Mouse (Mus musculus): ENCODE results near the gene Rchy1. TPM values are rescaled to one million over a fixed set of nuclear protein-coding genes. Genes with fewer than 3 reads are reported as not detected.

Rchy1 gene
- total and polyA plus RNA-seq, 2 experiments: 14.8 to 22.9 TPM

DNA sequence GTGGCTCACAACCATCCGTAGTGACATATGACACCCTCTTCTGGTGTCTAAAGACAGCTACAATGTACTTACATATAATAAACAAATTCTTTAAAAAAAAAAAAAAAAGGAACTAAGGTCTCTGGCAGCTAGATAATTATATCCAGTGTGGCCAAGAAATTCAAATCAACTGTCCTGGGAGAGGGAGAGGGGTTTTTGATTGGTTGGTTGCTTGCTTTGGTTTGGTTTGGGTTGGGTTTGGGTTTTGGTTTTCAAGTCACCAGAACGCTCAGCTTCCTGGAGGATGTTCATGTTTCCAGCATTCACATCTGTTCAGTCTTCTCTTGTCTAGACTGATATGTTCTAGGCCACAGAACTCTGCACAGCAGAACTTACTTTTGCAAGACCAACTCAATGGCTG, 30.2 kb upstream of the Rchy1 start:
- no peaks in the 10 kb centered on the region for H3K27me3 ChIP-seq (ENCODE audit: control insufficient read depth, insufficient read depth, low read length)
- no peak overlapping the region for H3K27ac ChIP-seq (replicated peaks; ENCODE audit: insufficient read depth, low read depth, low read length)
- TF ChIP-seq CTCF (IDR thresholded peaks at IDR 0.05; ENCODE audit: low read depth, low read length): no peak
- no peak for TF ChIP-seq POLR2A (IDR thresholded peaks at IDR 0.05; ENCODE audit: extremely low read depth, insufficient read depth, low read length)
- H3K36me3 ChIP-seq (ENCODE audit: control insufficient read depth, insufficient read depth, low read length): no peaks in the 10 kb centered on the region
- H3K4me3 ChIP-seq (ENCODE audit: insufficient read depth, low read depth, low read length): no peak overlapping the region
- H3K9ac ChIP-seq (ENCODE audit: low read depth, low read length): no peak overlapping the region
- H3K79me2 ChIP-seq (ENCODE audit: control insufficient read depth, insufficient read depth, low read length): no peaks in the 10 kb centered on the region
- H3K4me1 ChIP-seq (ENCODE audit: control insufficient read depth, insufficient read depth, low read length): no peaks in the 10 kb centered on the region
- WGBS: 93% methylated on average over 2 of the region's 2 CpGs
- no peak for DNase-seq (ENCODE audit: extremely low read depth, low read depth, low spot score)

DNA sequence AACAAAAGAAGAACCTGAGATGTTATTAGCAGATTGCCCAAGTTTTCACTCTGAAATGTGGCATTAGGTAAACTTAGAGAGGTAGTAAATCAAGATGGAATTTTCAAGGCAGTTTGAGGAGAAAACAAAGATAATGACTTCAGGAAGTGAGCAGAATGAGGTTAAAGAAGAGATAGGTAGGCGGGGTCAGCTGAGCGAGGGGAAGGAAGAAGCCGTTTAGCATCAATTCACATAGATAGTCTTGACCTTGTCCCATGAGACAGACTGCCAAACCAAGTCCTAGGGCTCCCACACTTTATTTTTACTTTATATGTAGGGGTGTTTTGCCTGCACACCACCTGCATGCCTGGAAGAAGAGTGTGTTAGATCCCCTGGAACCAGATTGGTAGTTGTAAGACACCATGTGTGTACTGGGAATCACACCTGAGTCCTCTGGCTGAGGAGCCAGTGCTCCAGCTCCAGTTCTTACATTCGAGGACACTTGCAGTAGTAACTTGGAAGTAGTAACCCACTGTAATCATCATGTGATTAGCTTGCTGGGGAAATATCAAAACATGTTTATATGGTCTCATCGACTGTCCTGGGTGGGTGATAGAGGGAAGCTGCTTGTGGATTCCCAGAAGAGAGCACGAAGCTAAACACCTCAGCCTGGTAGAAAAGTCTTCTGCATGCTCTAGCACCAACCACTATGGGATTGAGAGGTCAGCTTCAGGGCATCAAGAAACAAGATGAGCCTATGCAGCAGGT, 28.5 kb upstream of the Rchy1 start:
- Histone ChIP-seq H3K9ac (ENCODE audit: low read depth, low read length) (no peak overlapping the region), H3K36me3 (ENCODE audit: control insufficient read depth, insufficient read depth, low read length) (no peaks in the 10 kb centered on the region), H3K4me1 (ENCODE audit: control insufficient read depth, insufficient read depth, low read length) (no peaks in the 10 kb centered on the region), H3K27ac (replicated peaks; ENCODE audit: insufficient read depth, low read depth, low read length) (no peak overlapping the region), H3K79me2 (ENCODE audit: control insufficient read depth, insufficient read depth, low read length) (no peaks in the 10 kb centered on the region), H3K27me3 (ENCODE audit: control insufficient read depth, insufficient read depth, low read length) (no peaks in the 10 kb centered on the region), H3K4me3 (ENCODE audit: insufficient read depth, low read depth, low read length) (no peak overlapping the region)
- DNase-seq (ENCODE audit: extremely low read depth, low read depth, low spot score): no peak
- 72% methylated on average over 6 of the region's 6 CpGs for WGBS
- TF ChIP-seq POLR2A (IDR thresholded peaks at IDR 0.05; ENCODE audit: extremely low read depth, insufficient read depth, low read length): no peak
- no peak for TF ChIP-seq CTCF (IDR thresholded peaks at IDR 0.05; ENCODE audit: low read depth, low read length)

DNA sequence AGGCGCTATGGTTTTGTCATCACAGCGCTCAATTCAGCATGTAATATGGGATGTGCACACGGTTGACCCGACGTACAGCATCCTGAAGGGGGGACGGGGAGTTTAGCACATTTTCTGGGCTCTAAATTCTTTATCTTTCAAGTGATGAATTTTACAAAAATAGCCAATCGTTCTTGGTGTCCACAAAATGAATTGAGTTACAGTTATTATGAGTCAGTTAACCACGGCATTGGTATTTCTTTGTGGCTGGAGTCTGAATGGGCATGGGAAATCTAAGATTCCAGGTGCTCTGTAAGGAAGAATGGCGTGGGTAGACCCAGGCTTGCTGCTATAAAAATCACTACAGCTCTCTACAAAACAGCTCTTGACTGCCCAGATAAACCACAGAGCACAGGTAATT, 26.4 kb upstream of the Rchy1 start:
- Histone ChIP-seq H3K36me3 (ENCODE audit: control insufficient read depth, insufficient read depth, low read length) (no peaks in the 10 kb centered on the region), H3K27ac (replicated peaks; ENCODE audit: insufficient read depth, low read depth, low read length) (no peak overlapping the region), H3K79me2 (ENCODE audit: control insufficient read depth, insufficient read depth, low read length) (no peaks in the 10 kb centered on the region), H3K9ac (ENCODE audit: low read depth, low read length) (no peak overlapping the region), H3K4me1 (ENCODE audit: control insufficient read depth, insufficient read depth, low read length) (no peaks in the 10 kb centered on the region), H3K27me3 (ENCODE audit: control insufficient read depth, insufficient read depth, low read length) (no peaks in the 10 kb centered on the region), H3K4me3 (ENCODE audit: insufficient read depth, low read depth, low read length) (no peak overlapping the region)
- TF ChIP-seq CTCF (IDR thresholded peaks at IDR 0.05; ENCODE audit: low read depth, low read length) (no peak), POLR2A (IDR thresholded peaks at IDR 0.05; ENCODE audit: extremely low read depth, insufficient read depth, low read length) (no peak)
- 91% methylated on average over 9 of the region's 9 CpGs for WGBS
- no peak for DNase-seq (ENCODE audit: extremely low read depth, low read depth, low spot score)

DNA sequence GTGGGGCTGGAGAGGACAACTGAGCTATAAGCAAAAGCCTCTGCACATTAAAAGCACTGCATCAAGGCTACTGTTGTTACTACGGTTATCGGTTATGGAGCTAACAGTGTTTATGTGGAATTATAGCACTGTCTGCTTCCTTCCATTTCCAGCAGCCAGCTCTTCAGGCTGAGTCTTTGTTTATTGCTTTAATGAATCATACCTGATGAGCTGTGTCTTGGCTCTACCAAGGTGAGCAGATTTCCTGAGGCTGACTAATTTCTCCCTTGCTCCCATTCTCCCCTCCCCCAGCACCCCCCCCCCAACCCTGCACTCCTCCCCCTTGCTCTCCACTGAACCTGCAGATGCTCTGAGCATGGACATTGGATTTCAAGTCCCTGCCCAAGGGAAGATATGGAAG, 24.9 kb upstream of the Rchy1 start:
- Histone ChIP-seq H3K36me3 (ENCODE audit: control insufficient read depth, insufficient read depth, low read length) (no peaks in the 10 kb centered on the region), H3K4me3 (ENCODE audit: insufficient read depth, low read depth, low read length) (no peak overlapping the region), H3K9ac (ENCODE audit: low read depth, low read length) (no peak overlapping the region), H3K79me2 (ENCODE audit: control insufficient read depth, insufficient read depth, low read length) (no peaks in the 10 kb centered on the region), H3K27ac (replicated peaks; ENCODE audit: insufficient read depth, low read depth, low read length) (no peak overlapping the region), H3K4me1 (ENCODE audit: control insufficient read depth, insufficient read depth, low read length) (no peaks in the 10 kb centered on the region), H3K27me3 (ENCODE audit: control insufficient read depth, insufficient read depth, low read length) (no peaks in the 10 kb centered on the region)
- TF ChIP-seq CTCF (IDR thresholded peaks at IDR 0.05; ENCODE audit: low read depth, low read length): no peak
- TF ChIP-seq POLR2A (IDR thresholded peaks at IDR 0.05; ENCODE audit: extremely low read depth, insufficient read depth, low read length): no peak
- no peak for DNase-seq (ENCODE audit: extremely low read depth, low read depth, low spot score)
- WGBS: 98% methylated on average over 2 of the region's 2 CpGs

DNA sequence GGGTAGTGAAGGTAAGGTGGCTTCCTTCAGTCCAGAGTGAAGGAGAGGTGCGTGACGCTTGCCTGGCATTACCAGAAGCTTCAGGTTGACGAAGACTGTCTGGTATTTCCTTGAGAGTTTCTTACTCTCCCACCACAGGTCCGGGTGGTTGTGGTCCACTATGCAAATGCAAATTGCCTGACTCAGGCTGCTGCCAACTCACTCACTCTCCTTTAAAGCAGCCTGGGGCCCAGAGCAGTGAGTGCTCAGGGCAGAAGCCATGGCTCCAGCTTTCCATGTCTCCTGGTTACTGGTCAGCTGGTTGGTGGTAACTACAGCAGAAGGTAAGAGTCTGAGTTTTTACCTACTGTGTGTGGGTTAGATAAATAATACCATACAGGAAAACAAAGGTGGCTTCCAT, 24.4 kb upstream of the Rchy1 start, which contains the start of gene Odaph:
Odaph (plus strand) TSS at position 240 of the 400 bp plus-strand sequence.
- no peaks in the 10 kb centered on the region for H3K36me3 ChIP-seq (ENCODE audit: control insufficient read depth, insufficient read depth, low read length)
- no peaks in the 10 kb centered on the region for H3K4me1 ChIP-seq (ENCODE audit: control insufficient read depth, insufficient read depth, low read length)
- H3K79me2 ChIP-seq (ENCODE audit: control insufficient read depth, insufficient read depth, low read length): no peaks in the 10 kb centered on the region
- no peak within 1 kb of the TSS for H3K27ac ChIP-seq (replicated peaks; ENCODE audit: insufficient read depth, low read depth, low read length)
- H3K9ac ChIP-seq (ENCODE audit: low read depth, low read length): no peak within 1 kb of the TSS
- TF ChIP-seq POLR2A (IDR thresholded peaks at IDR 0.05; ENCODE audit: extremely low read depth, insufficient read depth, low read length) (no peak), CTCF (IDR thresholded peaks at IDR 0.05; ENCODE audit: low read depth, low read length) (no peak)
- 84% methylated on average over 4 of the region's 4 CpGs for WGBS
- no peak for DNase-seq (ENCODE audit: extremely low read depth, low read depth, low spot score)
- no peaks in the 10 kb centered on the region for H3K27me3 ChIP-seq (ENCODE audit: control insufficient read depth, insufficient read depth, low read length)
- no peak within 1 kb of the TSS for H3K4me3 ChIP-seq (ENCODE audit: insufficient read depth, low read depth, low read length)

DNA sequence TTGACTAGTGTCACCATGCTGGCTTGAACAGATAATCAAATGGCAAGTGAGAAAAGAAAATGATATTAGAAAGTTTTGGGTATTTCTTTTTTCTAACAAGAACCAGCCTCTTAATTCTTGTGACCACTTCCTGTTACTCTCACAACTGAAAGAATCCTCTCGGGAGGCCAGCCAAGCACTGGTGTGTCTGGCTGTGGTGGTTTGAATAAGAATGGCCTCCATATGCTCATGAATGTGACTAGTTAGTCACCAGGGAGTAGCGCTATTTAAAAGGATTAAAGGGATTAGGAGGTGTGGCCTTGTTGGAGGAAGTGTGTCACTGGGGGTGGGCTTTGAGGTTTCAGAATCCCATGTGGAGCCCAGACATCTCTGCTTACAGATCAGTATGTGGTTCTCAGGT, 22.9 kb upstream of the Rchy1 start:
- WGBS: 70% methylated on average over 2 of the region's 2 CpGs
- no peaks in the 10 kb centered on the region for H3K79me2 ChIP-seq (ENCODE audit: control insufficient read depth, insufficient read depth, low read length)
- peaks cover 5% of the 10 kb centered on the region; the same call in 1 of the 2 replicates for H3K4me1 ChIP-seq (ENCODE audit: control insufficient read depth, insufficient read depth, low read length)
- no peak overlapping the region for H3K27ac ChIP-seq (replicated peaks; ENCODE audit: insufficient read depth, low read depth, low read length)
- H3K36me3 ChIP-seq (ENCODE audit: control insufficient read depth, insufficient read depth, low read length): no peaks in the 10 kb centered on the region
- no peak overlapping the region for H3K9ac ChIP-seq (ENCODE audit: low read depth, low read length)
- H3K27me3 ChIP-seq (ENCODE audit: control insufficient read depth, insufficient read depth, low read length): no peaks in the 10 kb centered on the region
- no peak for DNase-seq (ENCODE audit: extremely low read depth, low read depth, low spot score)
- TF ChIP-seq CTCF (IDR thresholded peaks at IDR 0.05; ENCODE audit: low read depth, low read length) (no peak), POLR2A (IDR thresholded peaks at IDR 0.05; ENCODE audit: extremely low read depth, insufficient read depth, low read length) (no peak)
- H3K4me3 ChIP-seq (ENCODE audit: insufficient read depth, low read depth, low read length): no peak overlapping the region
